Mouse (Mus musculus): ENCODE results near the gene Sema4d.

DNA sequence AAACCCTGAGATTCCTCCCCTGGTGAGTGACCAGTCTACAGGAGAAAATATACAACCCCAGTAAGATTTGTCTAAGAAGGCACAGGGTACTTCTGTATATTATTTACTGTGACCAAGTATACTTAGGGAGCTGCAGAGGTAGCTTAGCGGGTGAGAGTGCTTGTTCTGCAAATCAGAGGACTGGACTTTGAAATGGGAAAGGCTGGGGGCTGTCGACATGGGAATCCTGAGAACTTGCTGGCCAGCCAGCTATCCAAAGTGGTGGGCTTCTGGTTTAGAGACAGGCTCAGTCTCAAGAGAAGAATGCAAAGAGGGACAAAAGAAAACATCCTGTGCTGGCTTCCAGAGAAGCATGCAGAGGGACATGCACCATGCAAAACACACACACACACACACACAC, 5.7 kb downstream of the Sema4d start:
- no peak for TF ChIP-seq TAL1 (IDR thresholded peaks at IDR 0.05; ENCODE audit: low read length)
- TF ChIP-seq GATA1 (IDR thresholded peaks at IDR 0.05; ENCODE audit: low read length): no peak
